Comparison of ENCODE assay signal across 23 mouse cellular contexts in the genomic region with DNA sequence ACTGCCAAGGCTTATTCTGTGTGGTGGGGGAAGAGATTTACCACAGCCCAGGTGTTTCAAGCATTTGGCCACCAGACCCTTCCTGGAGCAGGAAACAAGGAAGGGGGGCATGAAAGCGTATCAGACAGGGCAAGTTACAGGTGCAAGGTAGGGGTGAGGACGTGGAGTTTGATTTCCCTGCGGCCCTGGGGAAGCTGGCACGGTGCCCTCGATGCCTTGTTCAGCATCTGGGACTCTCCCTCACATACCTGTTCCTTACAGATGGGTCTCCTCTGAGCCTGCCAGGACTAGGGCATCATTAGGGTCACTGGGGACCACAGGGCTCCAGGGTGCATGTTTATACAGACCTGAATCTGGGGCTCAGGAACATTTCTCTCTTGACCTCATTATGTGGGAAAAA. TPM values are rescaled to one million over a fixed set of nuclear protein-coding genes. Genes with fewer than 3 reads are reported as not detected.
A peak's percentile ranks its signal among the peaks of the same experiment; 100 is the strongest.
DNase-seq lines count a peak whose midpoint lies in the region; ATAC-seq lines count a peak whose summit lies in the region.
"Had no signal": no experiment of that assay in that cellular context is flagged by ENCODE, and none has a peak within 500 bp of the region (broad histone marks: within the 10 kb centered on the region; RNA-seq: fewer than 3 reads in every experiment).

No protein-coding gene starts in this region.

- no peak overlapping the region; the same call in 1 of the 2 replicates for H3K9ac ChIP-seq in hindbrain, embryonic 16.5 days (ENCODE audit: low read depth, low read length)
- H3K9ac ChIP-seq in kidney, embryonic 15.5 days = no peak overlapping the region
- no peak overlapping the region for H3K9ac ChIP-seq in forebrain, embryonic 16.5 days (replicated peaks; ENCODE audit: low read depth, low read length)
- no peak overlapping the region for H3K9ac ChIP-seq in midbrain, embryonic 14.5 days (replicated peaks; ENCODE audit: low read length)
- H3K9ac ChIP-seq: embryonic facial prominence, embryonic 13.5 days; heart, embryonic 15.5 days; hindbrain, embryonic 15.5 days; limb, embryonic 15.5 days; liver, embryonic 14.5 days; lung, embryonic 14.5 days; neural tube, embryonic 12.5 days had no signal

- H3K27me3 ChIP-seq in hindbrain, embryonic 10.5 days (ENCODE audit: insufficient read depth, poor library complexity, severe bottlenecking) = peaks cover 48% of the 10 kb centered on the region
- H3K27me3 ChIP-seq in hindbrain, embryonic 16.5 days (replicated peaks; ENCODE audit: control insufficient read depth, insufficient read depth, low read length) = peaks cover 10% of the 10 kb centered on the region
- H3K27me3 ChIP-seq in kidney, embryonic 15.5 days = peaks cover 73% of the 10 kb centered on the region
- H3K27me3 ChIP-seq in forebrain, embryonic 16.5 days (replicated peaks; ENCODE audit: control insufficient read depth, insufficient read depth, low read length) = no peaks in the 10 kb centered on the region
- 0 out of 2 replicates have a peak, but pooled peaks cover 4% of the 10 kb centered on the region for H3K27me3 ChIP-seq in midbrain, embryonic 14.5 days (ENCODE audit: control insufficient read depth, insufficient read depth, low read length)
- H3K27me3 ChIP-seq: hindbrain, embryonic 15.5 days had no signal

- 93% methylated on average over 5 of the region's 5 CpGs for WGBS in hindbrain, embryonic 10.5 days
- 82% methylated on average over 5 of the region's 5 CpGs for WGBS in hindbrain, embryonic 16.5 days
- 64% methylated on average over 5 of the region's 5 CpGs for WGBS in kidney, embryonic 15.5 days
- WGBS in forebrain, embryonic 16.5 days = 57% methylated on average over 5 of the region's 5 CpGs
- WGBS in midbrain, embryonic 14.5 days = 85% methylated on average over 5 of the region's 5 CpGs

- H3K9me3 ChIP-seq in hindbrain, embryonic 10.5 days = no peaks in the 10 kb centered on the region
- no peaks in the 10 kb centered on the region for H3K9me3 ChIP-seq in hindbrain, embryonic 16.5 days (ENCODE audit: control insufficient read depth, low read length)
- no peaks in the 10 kb centered on the region for H3K9me3 ChIP-seq in kidney, embryonic 15.5 days (replicated peaks)
- no peaks in the 10 kb centered on the region for H3K9me3 ChIP-seq in forebrain, embryonic 16.5 days (ENCODE audit: control insufficient read depth, low read length)
- H3K9me3 ChIP-seq in midbrain, embryonic 14.5 days (ENCODE audit: control insufficient read depth, low read length) = no peaks in the 10 kb centered on the region
- H3K9me3 ChIP-seq: embryonic facial prominence, embryonic 13.5 days; heart, embryonic 15.5 days; hindbrain, embryonic 15.5 days; limb, embryonic 15.5 days; megakaryocyte, embryonic 14.5 days; neural tube, embryonic 12.5 days had no signal

- no peak for ATAC-seq in hindbrain, embryonic 16.5 days
- no peak for ATAC-seq in kidney, embryonic 15.5 days (replicated peaks; ENCODE audit: low FRiP score)
- no peak for ATAC-seq in forebrain, embryonic 16.5 days
- ATAC-seq in midbrain, embryonic 14.5 days (ENCODE audit: low FRiP score, low TSS enrichment) = no peak
- ATAC-seq: intestine, embryonic 16.5 days had no signal

- no peak overlapping the region for H3K4me3 ChIP-seq in hindbrain, embryonic 10.5 days
- H3K4me3 ChIP-seq in hindbrain, embryonic 16.5 days (ENCODE audit: low read length) = no peak overlapping the region
- H3K4me3 ChIP-seq in kidney, embryonic 15.5 days (replicated peaks) = no peak overlapping the region
- H3K4me3 ChIP-seq in forebrain, embryonic 16.5 days (replicated peaks; ENCODE audit: low read length) = no peak overlapping the region
- no peak overlapping the region for H3K4me3 ChIP-seq in midbrain, embryonic 14.5 days (replicated peaks; ENCODE audit: low read depth, low read length)
- H3K4me3 ChIP-seq: embryonic facial prominence, embryonic 13.5 days; heart, embryonic 15.5 days; hindbrain, embryonic 15.5 days; left cerebral cortex, adult 2 months; limb, embryonic 15.5 days; megakaryocyte, embryonic 14.5 days; neural tube, embryonic 12.5 days had no signal

- H3K4me1 ChIP-seq in hindbrain, embryonic 10.5 days (replicated peaks) = peaks cover 86% of the 10 kb centered on the region
- H3K4me1 ChIP-seq in hindbrain, embryonic 16.5 days (ENCODE audit: control insufficient read depth, insufficient read depth, low read depth, low read length) = peaks cover 48% of the 10 kb centered on the region
- H3K4me1 ChIP-seq in kidney, embryonic 15.5 days = peaks cover 63% of the 10 kb centered on the region
- H3K4me1 ChIP-seq in forebrain, embryonic 16.5 days (replicated peaks; ENCODE audit: control insufficient read depth, insufficient read depth, low read length) = peaks cover 56% of the 10 kb centered on the region
- peaks cover 58% of the 10 kb centered on the region for H3K4me1 ChIP-seq in midbrain, embryonic 14.5 days (ENCODE audit: control insufficient read depth, insufficient read depth, low read length)

- peaks cover 12% of the 10 kb centered on the region; the same call in 1 of the 2 replicates for H3K36me3 ChIP-seq in hindbrain, embryonic 10.5 days
- H3K36me3 ChIP-seq in hindbrain, embryonic 16.5 days (ENCODE audit: control insufficient read depth, insufficient read depth, low read length) = no peaks in the 10 kb centered on the region
- no peaks in the 10 kb centered on the region for H3K36me3 ChIP-seq in kidney, embryonic 15.5 days
- no peaks in the 10 kb centered on the region; the same call in 1 of the 2 replicates for H3K36me3 ChIP-seq in forebrain, embryonic 16.5 days (ENCODE audit: control insufficient read depth, insufficient read depth)
- 0 out of 2 replicates have a peak, but pooled peaks cover 5% of the 10 kb centered on the region for H3K36me3 ChIP-seq in midbrain, embryonic 14.5 days (ENCODE audit: control insufficient read depth, insufficient read depth, low read length)
- H3K36me3 ChIP-seq: heart, embryonic 15.5 days; hindbrain, embryonic 15.5 days; limb, embryonic 15.5 days; neural tube, embryonic 12.5 days had no signal

- H3K4me2 ChIP-seq in hindbrain, embryonic 16.5 days (ENCODE audit: low read length) = no peak overlapping the region
- H3K4me2 ChIP-seq in kidney, embryonic 15.5 days = no peak overlapping the region
- no peak overlapping the region for H3K4me2 ChIP-seq in forebrain, embryonic 16.5 days (ENCODE audit: low read length)
- no peak overlapping the region for H3K4me2 ChIP-seq in midbrain, embryonic 14.5 days (ENCODE audit: low read length)
- H3K4me2 ChIP-seq: embryonic facial prominence, embryonic 13.5 days; heart, embryonic 15.5 days; hindbrain, embryonic 15.5 days; limb, embryonic 15.5 days; lung, embryonic 14.5 days; neural tube, embryonic 12.5 days had no signal

- 0 out of 2 replicates have a peak overlapping the region, but pooled peaks have one; percentile 13 for H3K27ac ChIP-seq in hindbrain, embryonic 10.5 days
- H3K27ac ChIP-seq in hindbrain, embryonic 16.5 days (ENCODE audit: low read depth, low read length) = no peak overlapping the region
- no peak overlapping the region for H3K27ac ChIP-seq in kidney, embryonic 15.5 days
- 0 out of 2 replicates have a peak overlapping the region, but pooled peaks have one; percentile 21 for H3K27ac ChIP-seq in forebrain, embryonic 16.5 days (ENCODE audit: low read length)
- H3K27ac ChIP-seq in midbrain, embryonic 14.5 days (replicated peaks; ENCODE audit: low read depth, low read length) = peak overlapping the region; percentile 33; the same call in 1 of the 2 replicates
- H3K27ac ChIP-seq: embryonic facial prominence, embryonic 13.5 days; heart, embryonic 15.5 days; hindbrain, embryonic 15.5 days; left cerebral cortex, adult 2 months; limb, embryonic 15.5 days; liver, embryonic 14.5 days; neural tube, embryonic 12.5 days had no signal

- DNase-seq in hindbrain, embryonic 10.5 days (ENCODE audit: low spot score) = no peak
- DNase-seq in kidney, postnatal 4 days = peak; percentile 46 to 61
- no peak for DNase-seq in midbrain, embryonic 14.5 days
- DNase-seq in layer of hippocampus, adult 9-11 months = no peak
- DNase-seq: adrenal gland, adult 8-10 months; cerebellum, adult 11-12 months; heart, postnatal 36 days; lung, embryonic 14.5 days; lung, postnatal 36 days; retina, postnatal 1 day; thymus, postnatal 14 days had no signal

RNA-seq across cellular contexts. Expression of gene Flrt1, which starts 12.8 kb away (rescaled TPM):
- polyA plus RNA-seq in hindbrain, embryonic 10.5 days (2016; fragmentation: Nextera tagmentation; extraction: Ambion mirVana) = 3.1 and 4.0 TPM in 2 replicates
- polyA plus RNA-seq in hindbrain, embryonic 16.5 days (2015; fragmentation: Nextera tagmentation; extraction: Ambion mirVana) = 8.8 and 11.3 TPM in 2 replicates
- 4.4 and 5.0 TPM in 2 replicates for polyA plus RNA-seq in kidney, embryonic 15.5 days (2015; fragmentation: Nextera tagmentation; extraction: Ambion mirVana)
- 13.8 and 16.1 TPM in 2 replicates for polyA plus RNA-seq in forebrain, embryonic 16.5 days (2015; fragmentation: Nextera tagmentation; extraction: Ambion mirVana)
- 7.0 and 10.2 TPM in 2 replicates for polyA plus RNA-seq in midbrain, embryonic 14.5 days (2014; fragmentation: Nextera tagmentation; extraction: Ambion mirVana)

RNA-seq across cellular contexts. Expression of gene Macrod1, which starts 36.1 kb away (rescaled TPM):
- polyA plus RNA-seq in hindbrain, embryonic 10.5 days (2016; fragmentation: Nextera tagmentation; extraction: Ambion mirVana) = 2.9 and 3.4 TPM in 2 replicates
- 6.3 and 7.1 TPM in 2 replicates for polyA plus RNA-seq in hindbrain, embryonic 16.5 days (2015; fragmentation: Nextera tagmentation; extraction: Ambion mirVana)
- 13.9 and 14.8 TPM in 2 replicates for polyA plus RNA-seq in kidney, embryonic 15.5 days (2015; fragmentation: Nextera tagmentation; extraction: Ambion mirVana)
- polyA plus RNA-seq in forebrain, embryonic 16.5 days (2015; fragmentation: Nextera tagmentation; extraction: Ambion mirVana) = 4.0 and 5.3 TPM in 2 replicates
- polyA plus RNA-seq in midbrain, embryonic 14.5 days (2014; fragmentation: Nextera tagmentation; extraction: Ambion mirVana) = 3.4 and 3.9 TPM in 2 replicates

RNA-seq across cellular contexts. Expression of gene Stip1, which starts 53.0 kb away (rescaled TPM):
- 372 and 451 TPM in 2 replicates for polyA plus RNA-seq in hindbrain, embryonic 10.5 days (2016; fragmentation: Nextera tagmentation; extraction: Ambion mirVana)
- 214 and 236 TPM in 2 replicates for polyA plus RNA-seq in hindbrain, embryonic 16.5 days (2015; fragmentation: Nextera tagmentation; extraction: Ambion mirVana)
- 290 and 298 TPM in 2 replicates for polyA plus RNA-seq in kidney, embryonic 15.5 days (2015; fragmentation: Nextera tagmentation; extraction: Ambion mirVana)
- 246 and 247 TPM in 2 replicates for polyA plus RNA-seq in forebrain, embryonic 16.5 days (2015; fragmentation: Nextera tagmentation; extraction: Ambion mirVana)
- polyA plus RNA-seq in midbrain, embryonic 14.5 days (2014; fragmentation: Nextera tagmentation; extraction: Ambion mirVana) = 180 and 217 TPM in 2 replicates

Comparison
In these comparisons a context has a peak if more than half of its experiments do, and no peak if none do; other contexts are left out.
1. H3K27ac ChIP-seq: peak in hindbrain, embryonic 10.5 days (single experiment), forebrain, embryonic 16.5 days (single experiment) and midbrain, embryonic 14.5 days (single experiment); none in hindbrain, embryonic 16.5 days (single experiment) and kidney, embryonic 15.5 days (single experiment).
2. DNase-seq: peak in kidney, postnatal 4 days (2 of 2); none in hindbrain, embryonic 10.5 days (single experiment), midbrain, embryonic 14.5 days (single experiment) and layer of hippocampus, adult 9-11 months (single experiment).